Mouse (Mus musculus) intestine, embryonic 16.5 days (tissue): ENCODE results near the gene Brd2. TPM values are rescaled to one million over a fixed set of nuclear protein-coding genes. Genes with fewer than 3 reads are reported as not detected.
A peak's percentile ranks its signal among the peaks of the same experiment; 100 is the strongest.
"Not testable (repeated sequence)": the region's sequence is repeated elsewhere in the genome, so short reads cannot be mapped to it uniquely, and the experiment has no call there.

ENCODE experiments used
- ATAC-seq: fragments of 200-750 bp; cut with Nextera tagmentation; 2 replicates; pipeline ENCODE4 v1.8.0; 2017; ENCODE audit warnings: moderate TSS enrichment, moderate library complexity
- H3K27ac ChIP-seq: fragments of 300-500 bp; sonication (generic); 2 replicates; pipeline ENCODE4 v1.5.1; 2014; ENCODE audit warnings: mild to moderate bottlenecking, low read length
- H3K27me3 ChIP-seq: fragments of 300-500 bp; sonication (generic); replicated peaks from 2 replicates; pipeline ENCODE4 v1.6.1; 2014; ENCODE audit warnings: low read length, control low read depth, mixed read lengths; ENCODE audit not compliant: control insufficient read depth, insufficient read depth
- H3K36me3 ChIP-seq: fragments of 300-500 bp; sonication (generic); 2 replicates; pipeline ENCODE4 v1.6.1; 2014; ENCODE audit warnings: low read length, control low read depth; ENCODE audit not compliant: control insufficient read depth, insufficient read depth
- H3K4me1 ChIP-seq: fragments of 300-500 bp; sonication (generic); 2 replicates; pipeline ENCODE4 v1.6.1; 2014; ENCODE audit warnings: low read length, control low read depth, mixed read lengths; ENCODE audit not compliant: control insufficient read depth, insufficient read depth
- H3K4me2 ChIP-seq: fragments of 300-500 bp; sonication (generic); 2 replicates; pipeline ENCODE4 v1.6.1; 2014; ENCODE audit warnings: low read depth, low read length, control low read depth
- H3K4me3 ChIP-seq: fragments of 300-500 bp; sonication (generic); 2 replicates; pipeline ENCODE4 v1.5.1; 2014; ENCODE audit warnings: mild to moderate bottlenecking, low read length
- H3K9ac ChIP-seq: fragments of 300-500 bp; sonication (generic); 2 replicates; pipeline ENCODE4 v1.6.1; 2014; ENCODE audit warnings: low read depth, low read length
- H3K9me3 ChIP-seq: fragments of 300-500 bp; sonication (generic); 2 replicates; pipeline ENCODE4 v1.6.1; 2016; ENCODE audit warnings: low read length, control low read depth; ENCODE audit not compliant: control insufficient read depth
- WGBS: fragments of 180-500 bp; shearing (Covaris S2); extraction: QIAGEN DNeasy Blood & Tissue Kit; methylation state at CpG from one replicate; pipeline ENCODE4 v1.1.7; 2014; 5-methylcytosine and 5-hydroxymethylcytosine counted together
- polyA plus RNA-seq: library from polyadenylated mRNA; unstranded; fragments of >200 nt; fragmentation: Nextera tagmentation; extraction: Ambion mirVana; gene quantifications from 2 replicates; pipeline ENCODE4 v1.2.1, GENCODE M21; 2015

The Brd2 gene
- polyA plus RNA-seq, 1 experiment from 2014 or later = 72.3 TPM

DNA sequence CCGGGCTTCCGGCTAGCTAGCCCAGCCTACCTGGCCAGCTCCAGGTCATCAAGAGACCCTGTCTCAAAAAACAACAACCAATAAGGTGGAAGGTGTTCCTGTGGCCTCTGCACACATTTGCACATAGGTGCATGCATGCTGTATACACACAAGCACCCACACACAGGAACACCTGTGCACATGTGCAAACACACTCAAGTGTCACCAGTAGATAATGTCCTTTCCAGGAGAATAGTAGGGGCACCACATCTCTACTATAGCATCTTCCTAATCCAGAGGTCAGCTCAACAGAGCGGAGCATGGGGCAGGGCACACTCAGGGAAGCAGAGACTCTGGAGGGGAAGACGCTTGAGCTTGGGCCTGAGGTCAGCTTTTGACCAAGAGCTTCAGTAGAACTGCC, 21.8 kb upstream of the Brd2 start:
- H3K27me3 ChIP-seq, H3K36me3 ChIP-seq, H3K4me1 ChIP-seq, H3K9me3 ChIP-seq, H3K4me2 ChIP-seq, ATAC-seq, H3K9ac ChIP-seq, H3K4me3 ChIP-seq, H3K27ac ChIP-seq: not testable (repeated sequence)
- WGBS = 89% methylated on average over 4 of the region's 4 CpGs

- no peak overlapping the region for H3K9ac ChIP-seq
- no peak overlapping the region for H3K4me3 ChIP-seq
- ATAC-seq = no peak
- peaks cover 8% of the 10 kb centered on the region; the same call in 1 of the 2 replicates for H3K4me1 ChIP-seq
- no peak overlapping the region for H3K27ac ChIP-seq
- no peaks in the 10 kb centered on the region for H3K36me3 ChIP-seq
- peaks cover 8% of the 10 kb centered on the region; the same call in 1 of the 2 replicates for H3K27me3 ChIP-seq
- no peak overlapping the region for H3K4me2 ChIP-seq
- 63% methylated on average over 5 of the region's 5 CpGs for WGBS
- no peaks in the 10 kb centered on the region for H3K9me3 ChIP-seq
Measured at GRCm38 (mm10) chr17:34143461-34143860, 21.0 kb upstream of the Brd2 start.

DNA sequence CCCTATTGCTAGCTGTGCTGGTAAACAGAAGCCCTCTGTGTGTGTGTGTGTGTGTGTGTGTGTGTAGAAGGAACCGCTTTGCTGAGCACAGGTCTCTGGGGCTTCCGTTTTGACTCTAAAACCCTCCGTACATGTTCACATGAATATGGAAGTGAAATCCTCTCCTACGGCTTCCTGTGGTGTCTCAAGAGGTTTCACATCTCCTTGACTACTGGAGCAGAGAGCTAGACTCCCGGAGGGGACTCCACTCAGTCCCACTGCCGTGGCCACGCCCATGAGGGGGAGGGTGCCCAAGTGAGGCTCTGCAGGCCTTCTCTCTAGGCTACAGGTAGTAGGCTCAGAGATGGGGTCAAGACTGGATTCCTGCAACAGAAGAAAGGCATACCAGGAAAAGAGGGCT, 20.6 kb upstream of the Brd2 start, which contains the start of gene H2-DMb2:
TSS of gene H2-DMb2 (plus strand) at position 275 of the 400 bp plus-strand sequence.
- no peak within 1 kb of the TSS for H3K4me2 ChIP-seq
- H3K4me3 ChIP-seq = no peak within 1 kb of the TSS
- H3K36me3 ChIP-seq = no peaks in the 10 kb centered on the region
- H3K27ac ChIP-seq = no peak within 1 kb of the TSS
- H3K9ac ChIP-seq = no peak within 1 kb of the TSS
- no peak for ATAC-seq
- no peaks in the 10 kb centered on the region for H3K9me3 ChIP-seq
- peaks cover 8% of the 10 kb centered on the region; the same call in 1 of the 2 replicates for H3K4me1 ChIP-seq
- H3K27me3 ChIP-seq = peaks cover 8% of the 10 kb centered on the region; the same call in 1 of the 2 replicates
- WGBS = 30% methylated on average over 7 of the region's 7 CpGs

- Histone ChIP-seq H3K9me3 (no peaks in the 10 kb centered on the region), H3K27me3 (peaks cover 8% of the 10 kb centered on the region; the same call in 1 of the 2 replicates), H3K4me2 (no peak overlapping the region), H3K4me1 (peaks cover 8% of the 10 kb centered on the region; the same call in 1 of the 2 replicates), H3K9ac (no peak overlapping the region), H3K4me3 (no peak overlapping the region), H3K27ac (no peak overlapping the region), H3K36me3 (no peaks in the 10 kb centered on the region)
- 85% methylated on average over 7 of the region's 7 CpGs for WGBS
- no peak for ATAC-seq
Measured at GRCm38 (mm10) chr17:34142456-34143010, 20.1 kb upstream of the Brd2 start.

GRCm38 (mm10) chr17:34141448-34141847, 19.0 kb upstream of the Brd2 start:
- peaks cover 8% of the 10 kb centered on the region; the same call in 1 of the 2 replicates for H3K27me3 ChIP-seq
- WGBS = 54% methylated on average over 4 of the region's 4 CpGs
- no peak overlapping the region for H3K9ac ChIP-seq
- no peak overlapping the region for H3K27ac ChIP-seq
- no peak for ATAC-seq
- H3K4me2 ChIP-seq = no peak overlapping the region
- H3K4me3 ChIP-seq = no peak overlapping the region
- no peaks in the 10 kb centered on the region for H3K9me3 ChIP-seq
- peaks cover 8% of the 10 kb centered on the region; the same call in 1 of the 2 replicates for H3K4me1 ChIP-seq
- H3K36me3 ChIP-seq = no peaks in the 10 kb centered on the region

DNA sequence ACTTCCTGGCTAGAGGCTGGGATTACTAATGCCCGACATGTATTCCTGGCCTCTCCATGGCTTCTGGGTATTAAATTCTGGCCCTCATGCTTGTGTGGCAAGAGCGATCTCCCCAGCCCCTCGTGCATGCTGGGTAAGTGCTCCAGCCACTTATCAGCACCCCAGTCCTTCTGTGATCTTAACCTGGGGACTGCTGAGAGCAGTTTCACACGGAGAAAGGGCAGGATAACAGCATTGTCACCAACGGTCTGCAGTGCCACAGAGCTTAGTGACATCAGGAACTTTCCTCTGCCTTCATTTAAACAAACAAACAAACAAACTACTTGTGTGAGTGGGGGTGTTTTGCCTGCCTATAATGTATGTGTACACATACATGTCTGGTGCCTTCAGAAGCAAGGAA, 17.8 kb upstream of the Brd2 start:
- Histone ChIP-seq H3K9ac (0 out of 2 replicates have a peak overlapping the region, but pooled peaks have one; percentile 14), H3K27me3 (peaks cover 8% of the 10 kb centered on the region; the same call in 1 of the 2 replicates), H3K4me1 (peaks cover 12% of the 10 kb centered on the region; the same call in 1 of the 2 replicates), H3K27ac (no peak overlapping the region), H3K4me3 (no peak overlapping the region), H3K9me3 (no peaks in the 10 kb centered on the region), H3K36me3 (no peaks in the 10 kb centered on the region), H3K4me2 (no peak overlapping the region)
- WGBS = 8% methylated on average over 5 of the region's 5 CpGs
- no peak for ATAC-seq

GRCm38 (mm10) chr17:34139416-34139815, 17.0 kb upstream of the Brd2 start:
- peak overlapping the region; percentile 59 for H3K9ac ChIP-seq
- H3K36me3 ChIP-seq = no peaks in the 10 kb centered on the region
- H3K27ac ChIP-seq = no peak overlapping the region
- peaks cover 8% of the 10 kb centered on the region; the same call in 1 of the 2 replicates for H3K27me3 ChIP-seq
- H3K4me1 ChIP-seq = peaks cover 12% of the 10 kb centered on the region; the same call in 1 of the 2 replicates
- 1% methylated on average over 16 of the region's 16 CpGs for WGBS
- peak; percentile 40; the same call in 1 of the 2 replicates for ATAC-seq
- H3K4me2 ChIP-seq = peak overlapping the region; percentile 82
- H3K9me3 ChIP-seq = no peaks in the 10 kb centered on the region
- peak overlapping the region; percentile 44 for H3K4me3 ChIP-seq

DNA sequence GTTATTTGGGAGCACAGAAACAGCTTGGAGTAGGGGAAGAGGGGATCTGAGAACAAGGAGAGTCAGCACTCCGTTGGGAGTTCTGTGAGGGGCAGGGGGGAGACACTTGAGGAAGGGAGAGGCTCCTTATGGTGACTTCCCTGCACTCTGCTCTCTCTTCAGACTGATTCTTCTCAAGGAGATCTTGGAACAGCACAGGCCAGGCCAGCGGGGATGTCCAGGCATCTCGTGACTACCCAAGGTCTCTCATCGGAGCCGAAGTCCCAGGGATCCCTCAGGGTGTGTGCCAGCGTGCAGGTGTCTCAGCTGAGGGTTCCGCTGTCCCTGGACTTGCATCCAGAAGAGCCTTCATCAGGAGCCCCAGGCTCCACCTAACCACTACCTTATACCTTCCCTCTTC, 16.2 kb upstream of the Brd2 start:
- no peaks in the 10 kb centered on the region for H3K9me3 ChIP-seq
- peaks cover 8% of the 10 kb centered on the region; the same call in 1 of the 2 replicates for H3K27me3 ChIP-seq
- WGBS = 80% methylated on average over 7 of the region's 7 CpGs
- H3K9ac ChIP-seq = no peak overlapping the region
- no peak overlapping the region for H3K27ac ChIP-seq
- no peak for ATAC-seq
- no peaks in the 10 kb centered on the region for H3K36me3 ChIP-seq
- H3K4me2 ChIP-seq = no peak overlapping the region
- peaks cover 12% of the 10 kb centered on the region; the same call in 1 of the 2 replicates for H3K4me1 ChIP-seq
- H3K4me3 ChIP-seq = no peak overlapping the region

DNA sequence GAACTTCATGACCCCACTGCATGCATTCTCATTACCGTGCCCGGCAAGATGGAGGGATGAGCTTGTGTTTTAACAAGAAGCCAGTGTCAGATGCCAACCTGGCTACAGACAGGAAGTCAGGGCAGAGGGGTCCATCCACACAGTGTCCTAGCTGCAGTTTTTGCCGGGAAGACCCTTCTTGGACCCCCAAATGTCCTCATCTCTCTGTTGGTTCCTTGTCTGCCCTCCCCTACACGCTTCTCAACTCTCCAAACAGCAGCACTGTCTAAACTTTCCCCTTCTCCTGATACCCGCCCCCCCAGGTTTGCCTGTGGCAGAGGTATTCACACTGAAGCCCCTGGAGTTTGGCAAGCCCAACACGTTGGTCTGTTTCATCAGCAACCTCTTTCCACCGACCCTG, 15.2 kb upstream of the Brd2 start:
- Histone ChIP-seq H3K4me3 (no peak overlapping the region), H3K9ac (no peak overlapping the region), H3K36me3 (no peaks in the 10 kb centered on the region), H3K9me3 (no peaks in the 10 kb centered on the region), H3K4me2 (no peak overlapping the region), H3K27ac (no peak overlapping the region), H3K27me3 (peaks cover 8% of the 10 kb centered on the region; the same call in 1 of the 2 replicates), H3K4me1 (peaks cover 12% of the 10 kb centered on the region; the same call in 1 of the 2 replicates)
- no peak for ATAC-seq
- WGBS = 67% methylated on average over 7 of the region's 7 CpGs
